Mouse (Mus musculus): ENCODE measurements around the gene Tgfbr3.

Gene Tgfbr3

GRCm38 (mm10) chr5:107289234-107289764 is at the start of gene Tgfbr3:
Gene Tgfbr3 (minus strand): TSS chr5:107289629.
- DNase-seq (ENCODE audit: low spot score in 2 of 2): peak in 1 of 2 experiments; percentile 65

GRCm38 (mm10) chr5:107330916-107331421 is 41.5 kb upstream of the Tgfbr3 start, which contains the start of gene Brdt:
Gene Brdt (plus strand): TSS chr5:107331159.
- DNase-seq (ENCODE audit: low spot score in 2 of 2): no peak

DNA sequence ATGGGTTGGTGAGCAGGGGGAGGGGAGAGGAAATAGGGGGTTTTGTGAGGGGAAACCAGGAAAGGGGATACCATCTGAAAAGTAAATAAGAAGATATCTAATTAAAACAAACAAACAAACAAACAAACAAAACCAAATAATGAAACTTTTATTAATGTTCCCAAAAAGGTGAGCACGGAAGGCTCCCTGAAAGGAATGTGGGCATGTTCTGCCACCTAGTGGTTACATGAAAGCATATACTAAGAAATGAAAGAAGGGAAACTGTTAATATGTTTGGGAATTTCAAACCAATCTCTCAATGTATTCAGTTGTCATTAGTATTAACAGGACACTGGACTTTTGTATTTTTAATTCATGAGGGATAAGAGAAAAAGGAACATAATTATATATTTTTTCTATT is 31.3 kb upstream of the Tgfbr3 start:
- DNase-seq (ENCODE audit: low spot score in 2 of 2): peak in 1 of 2 experiments; percentile 8

- DNase-seq (ENCODE audit: low spot score in 2 of 2): no peak
These were observed 27.7 kb upstream of the Tgfbr3 start for GRCm38 (mm10) chr5:107317141-107317540.

GRCm38 (mm10) chr5:107307432-107307831 is 18.0 kb upstream of the Tgfbr3 start:
- DNase-seq (ENCODE audit: low spot score in 2 of 2): no peak

GRCm38 (mm10) chr5:107304117-107304825 is 14.8 kb upstream of the Tgfbr3 start:
- no peak for DNase-seq (ENCODE audit: low spot score in 2 of 2)

DNA sequence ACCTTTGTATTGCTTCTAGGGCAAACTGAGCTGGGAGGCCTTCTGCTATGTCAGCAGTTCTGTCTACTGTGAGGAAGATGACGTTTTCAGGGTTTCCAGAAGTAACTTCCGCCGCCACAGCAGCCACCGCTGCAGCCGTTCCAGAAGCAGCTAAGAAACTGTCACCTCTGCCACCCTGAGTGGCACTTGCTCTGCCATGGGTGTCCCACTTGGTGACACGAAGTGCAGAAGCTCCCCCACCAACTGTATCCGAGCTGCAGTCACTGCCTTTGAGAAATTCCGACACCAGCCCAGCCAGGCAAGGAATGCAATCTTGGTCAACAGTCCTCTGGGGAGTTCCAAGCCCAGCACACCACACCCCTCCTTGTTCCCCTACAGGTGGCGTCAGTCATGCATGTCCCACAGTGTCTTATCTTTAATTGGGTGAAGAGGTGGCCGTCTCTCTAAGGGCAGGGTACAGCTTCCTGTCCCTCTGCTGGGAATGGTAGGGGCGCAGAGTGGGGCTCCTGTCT is 14.0 kb upstream of the Tgfbr3 start:
- no peak for DNase-seq (ENCODE audit: low spot score in 2 of 2)

DNA sequence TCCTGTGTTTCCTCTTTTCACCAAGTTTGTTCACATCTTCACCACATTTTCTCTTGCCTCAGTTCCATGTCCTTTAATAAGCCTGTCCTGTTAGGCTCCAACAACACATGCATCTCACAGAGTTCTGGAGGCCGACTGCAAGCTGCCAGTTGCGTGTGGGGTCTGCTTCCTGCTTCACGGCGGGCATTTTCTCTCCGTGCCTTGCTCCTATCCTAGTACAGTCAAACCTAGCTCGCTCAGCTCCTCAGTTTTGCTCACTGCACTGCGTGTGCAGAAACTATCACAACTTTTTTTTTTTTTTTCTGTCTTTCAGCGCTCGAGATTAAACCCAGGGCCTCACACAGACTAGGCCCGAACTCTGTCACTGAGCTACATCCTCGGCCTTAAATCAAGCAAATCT is 9.4 kb upstream of the Tgfbr3 start:
- DNase-seq (ENCODE audit: low spot score in 2 of 2): no peak

- no peak for DNase-seq (ENCODE audit: low spot score in 2 of 2)
These were observed 7.3 kb upstream of the Tgfbr3 start for GRCm38 (mm10) chr5:107296512-107297322.

DNA sequence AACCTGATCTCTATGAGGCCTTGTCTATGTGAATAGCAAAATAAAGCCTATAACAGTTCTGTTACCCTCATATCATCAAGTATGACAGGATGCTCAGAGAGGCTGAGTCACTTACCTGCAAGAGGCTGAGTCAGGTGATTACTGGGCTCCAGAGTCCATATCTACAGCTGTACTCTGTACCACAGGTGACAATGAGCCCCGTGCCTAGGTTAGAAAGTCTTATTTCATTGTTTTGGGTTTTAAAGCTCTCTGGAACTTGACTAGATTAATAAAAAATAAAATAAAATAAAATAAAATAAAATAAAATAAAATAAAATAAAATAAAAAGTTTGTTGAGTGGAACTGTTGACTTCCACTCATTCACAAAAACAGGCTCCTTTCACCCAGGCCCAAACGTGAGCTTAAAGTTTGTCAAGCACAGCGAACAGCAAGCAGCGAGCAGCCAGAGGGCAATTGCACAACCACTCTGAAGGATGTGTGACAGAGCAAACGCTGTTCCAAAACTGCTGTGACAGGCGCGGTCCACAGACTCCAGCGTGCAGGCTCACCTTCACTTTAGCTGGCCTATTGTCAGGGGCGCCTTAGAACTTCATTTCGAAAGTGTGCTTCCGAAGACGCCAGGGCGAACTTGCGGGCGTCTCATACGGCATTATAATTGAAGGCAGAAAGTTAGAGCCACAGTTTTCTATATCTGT is 6.5 kb upstream of the Tgfbr3 start:
- DNase-seq (ENCODE audit: low spot score in 2 of 2): no peak

GRCm38 (mm10) chr5:107295061-107295816 is 5.8 kb upstream of the Tgfbr3 start:
- DNase-seq (ENCODE audit: low spot score in 2 of 2): no peak

- no peak for DNase-seq (ENCODE audit: low spot score in 2 of 2)
These were observed 4.6 kb upstream of the Tgfbr3 start for GRCm38 (mm10) chr5:107294041-107294440.

GRCm38 (mm10) chr5:107289986-107290385 is 557 bp upstream of the Tgfbr3 start:
- DNase-seq (ENCODE audit: low spot score in 2 of 2): no peak

DNA sequence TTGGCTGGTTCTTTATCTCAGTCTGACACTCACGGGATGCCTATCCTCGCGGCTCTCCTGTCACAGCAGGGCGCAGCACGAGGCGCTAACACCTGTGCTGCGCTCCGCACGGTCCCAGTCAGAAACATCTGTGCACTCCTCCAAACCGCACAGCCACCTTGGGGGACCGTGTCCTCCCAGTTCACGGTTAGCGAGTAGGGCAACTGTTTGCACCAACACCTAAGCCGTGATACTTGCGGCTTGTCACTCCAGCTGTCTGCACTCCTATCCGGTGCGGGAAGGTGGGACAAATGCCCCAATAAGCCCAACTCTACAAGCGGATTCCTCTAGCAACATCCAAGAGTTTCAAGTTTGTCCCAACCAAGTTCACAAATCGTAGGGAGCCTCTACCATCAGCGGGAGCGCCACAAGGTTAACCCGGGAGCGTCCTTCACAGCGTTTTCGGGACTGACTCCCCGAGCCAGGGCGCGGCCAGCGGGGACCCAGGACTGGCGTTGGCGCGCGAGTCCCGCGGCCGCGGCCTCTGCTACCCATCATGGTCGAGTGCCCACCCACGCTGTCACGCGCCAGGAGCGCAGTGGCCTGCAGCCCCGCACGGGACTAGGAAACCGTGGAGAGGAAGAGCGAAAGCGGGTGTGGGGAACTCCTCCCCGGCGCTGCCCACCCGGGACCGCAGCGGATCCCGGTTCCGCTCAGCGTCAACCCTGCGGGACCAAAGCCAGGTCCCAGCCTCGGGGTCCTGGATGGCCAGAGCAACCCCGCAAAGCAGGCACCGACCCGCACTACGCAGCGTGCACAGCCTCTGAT is 799 bp downstream of the Tgfbr3 start:
- DNase-seq (ENCODE audit: low spot score in 2 of 2): no peak

GRCm38 (mm10) chr5:107287908-107288267 is 1.5 kb downstream of the Tgfbr3 start:
- DNase-seq (ENCODE audit: low spot score in 2 of 2): no peak

GRCm38 (mm10) chr5:107287254-107287907 is 2.0 kb downstream of the Tgfbr3 start:
- no peak for DNase-seq (ENCODE audit: low spot score in 2 of 2)

DNA sequence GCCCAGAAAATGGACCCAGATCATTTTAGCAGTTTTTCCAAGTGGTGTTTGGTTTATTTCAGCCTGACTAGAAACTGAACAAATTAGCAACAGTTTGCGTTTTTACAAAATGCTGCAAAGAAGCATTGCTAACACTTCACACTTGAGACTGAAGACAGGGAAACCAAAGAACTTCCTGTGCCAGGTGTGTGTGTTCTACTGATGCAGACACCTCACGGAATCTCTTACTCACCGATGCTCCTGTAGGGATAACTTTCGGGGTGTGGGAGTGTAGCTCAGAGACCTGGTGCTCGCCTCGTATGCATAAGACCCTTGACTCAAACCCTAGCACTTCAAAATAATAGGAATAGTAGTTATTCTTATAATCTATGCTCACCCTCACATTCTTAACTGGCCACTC is 3.9 kb downstream of the Tgfbr3 start:
- DNase-seq (ENCODE audit: low spot score in 2 of 2): no peak

DNA sequence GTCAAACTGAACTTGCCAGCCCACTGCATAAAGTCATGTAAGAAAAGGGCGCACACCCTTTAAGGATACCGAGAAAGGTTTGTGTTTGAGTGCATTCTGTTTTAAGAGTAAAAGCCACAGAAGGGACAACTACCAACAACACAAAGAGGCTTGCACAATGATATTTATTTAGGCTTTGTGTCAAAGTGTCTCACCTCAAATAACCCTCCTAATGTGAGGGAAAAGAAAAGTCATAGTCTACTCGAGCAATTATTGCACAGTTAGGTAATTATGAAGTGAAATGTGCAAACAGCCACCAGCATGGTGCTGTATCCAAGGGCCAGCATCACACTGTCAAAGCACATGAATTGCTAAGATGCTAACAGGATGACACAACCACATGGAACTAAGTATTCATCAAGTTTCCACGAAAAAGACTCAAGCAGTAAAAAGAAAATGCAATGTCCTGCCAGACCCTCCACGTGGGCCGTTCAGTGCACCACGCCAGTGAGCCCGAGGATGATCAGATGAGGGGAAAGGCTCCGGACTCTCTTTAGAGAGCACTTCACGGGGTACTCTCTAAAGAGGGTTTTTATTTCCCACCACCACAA is 5.4 kb downstream of the Tgfbr3 start:
- no peak for DNase-seq (ENCODE audit: low spot score in 2 of 2)
